Mouse (Mus musculus) MEL (cell line): ENCODE data around the gene Enpp7.

Source experiments
- BHLHE40 ChIP-seq: IDR thresholded peaks from 2 replicates; pipeline ENCODE4 v1.6.1; 2012; ENCODE audit warnings: low read depth, mild to moderate bottlenecking, inconsistent platforms, low read length, improper control_type of control experiment, borderline replicate concordance
- CTCF ChIP-seq, 3 experiments: IDR thresholded peaks in 2 of 3; conservative IDR thresholded peaks in 1 of 3; 2 replicates each; pipeline ENCODE4 v1.5.1; 2011 to 2012; ENCODE audit warnings: low read length in 3 of 3, low read depth in 2 of 3, mild to moderate bottlenecking in 2 of 3, improper control_type of control experiment in 1 of 3, inconsistent platforms in 1 of 3, mixed read lengths in 1 of 3, moderate library complexity in 1 of 3; ENCODE audit not compliant: control insufficient read depth in 1 of 3, insufficient read depth in 1 of 3, poor library complexity in 1 of 3, severe bottlenecking in 1 of 3
- EP300 ChIP-seq, 2 experiments: IDR thresholded peaks; 2 replicates each; pipeline ENCODE4 v1.6.1; 2011; ENCODE audit warnings: improper control_type of control experiment in 2 of 2, low read length in 2 of 2, low read depth in 1 of 2, mild to moderate bottlenecking in 1 of 2
- GATA1 ChIP-seq: IDR thresholded peaks from 2 replicates; pipeline ENCODE4 v1.6.1; 2011; ENCODE audit warnings: low read depth, low read length, improper control_type of control experiment
- MAX ChIP-seq: IDR thresholded peaks from 2 replicates; pipeline ENCODE4 v1.6.1; 2011; ENCODE audit warnings: low read length, improper control_type of control experiment
- MAZ ChIP-seq: IDR thresholded peaks from 2 replicates; pipeline ENCODE4 v1.6.1; 2012; ENCODE audit warnings: low read depth, mild to moderate bottlenecking, inconsistent platforms, low read length, improper control_type of control experiment
- POLR2A ChIP-seq, 2 experiments: IDR thresholded peaks; 2 replicates each; pipeline ENCODE4 v1.6.1; 2011 to 2012; ENCODE audit warnings: low read length in 2 of 2, mild to moderate bottlenecking in 2 of 2, control low read depth in 1 of 2, improper control_type of control experiment in 1 of 2, low read depth in 1 of 2, moderate library complexity in 1 of 2; ENCODE audit not compliant: control insufficient read depth in 1 of 2, insufficient read depth in 1 of 2, poor library complexity in 1 of 2
- SIN3A ChIP-seq: IDR thresholded peaks from 2 replicates; pipeline ENCODE4 v1.6.1; 2012; ENCODE audit warnings: low read length, improper control_type of control experiment, inconsistent platforms
- TAL1 ChIP-seq: IDR thresholded peaks from 2 replicates; pipeline ENCODE4 v1.6.1; 2012; ENCODE audit warnings: mild to moderate bottlenecking, inconsistent platforms, low read length, moderate library complexity, mixed read lengths
- UBTF ChIP-seq: IDR thresholded peaks from 2 replicates; pipeline ENCODE4 v1.6.1; 2012; ENCODE audit warnings: low read depth, mild to moderate bottlenecking, inconsistent platforms, low read length, improper control_type of control experiment, moderate library complexity, borderline replicate concordance; ENCODE audit not compliant: insufficient read depth

DNA sequence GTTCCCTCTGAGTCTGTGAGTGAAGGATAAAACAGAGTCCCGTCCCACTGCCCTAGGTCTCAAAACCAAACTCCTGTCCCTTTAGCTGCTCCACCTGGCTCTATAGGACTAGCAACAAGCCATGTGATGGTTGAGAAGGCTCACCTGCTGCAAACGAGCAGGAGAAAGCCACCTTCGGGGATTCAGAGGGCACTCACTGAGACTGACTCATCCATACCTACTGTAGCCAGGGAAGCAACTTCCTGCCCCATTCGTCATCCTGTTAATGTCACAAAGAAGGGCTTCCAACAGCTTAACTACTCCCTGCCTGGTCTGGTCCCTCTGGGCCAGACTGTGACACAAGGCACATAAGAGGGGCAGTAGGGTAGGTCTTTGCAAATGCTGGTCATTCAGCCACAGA is 25.5 kb upstream of the Enpp7 start:
- no peak for TF ChIP-seq POLR2A (IDR thresholded peaks at IDR 0.05; ENCODE audit: control insufficient read depth in 1 of 2, insufficient read depth in 1 of 2, low read depth in 1 of 2, low read length in 2 of 2, poor library complexity in 1 of 2)
- no peak for TF ChIP-seq GATA1
- TF ChIP-seq SIN3A: no peak
- TF ChIP-seq BHLHE40: no peak
- TF ChIP-seq CTCF (IDR thresholded peaks at IDR 0.05 in 2 of 3, conservative IDR thresholded peaks at IDR 0.05 in 1 of 3; ENCODE audit: control insufficient read depth in 1 of 3, insufficient read depth in 1 of 3, low read depth in 2 of 3, low read length in 3 of 3, poor library complexity in 1 of 3, severe bottlenecking in 1 of 3): no peak
- TF ChIP-seq TAL1: no peak
- TF ChIP-seq EP300 (IDR thresholded peaks at IDR 0.05; ENCODE audit: low read depth in 1 of 2, low read length in 2 of 2): no peak
- TF ChIP-seq UBTF: no peak
- TF ChIP-seq MAZ: no peak
- TF ChIP-seq MAX: no peak
